Comparison of ENCODE assay signal across 8 mouse cellular contexts in genomic region chr13:6532683-6533082, GRCm38 (mm10). TPM values are rescaled to one million over a fixed set of nuclear protein-coding genes. Genes with fewer than 3 reads are reported as not detected.
DNase-seq lines count a peak whose midpoint lies in the region; ATAC-seq lines count a peak whose summit lies in the region.

No protein-coding gene starts in this region.

- peak; percentile 60 for ATAC-seq in granulocyte monocyte progenitor cell, adult 5-6 weeks (replicated peaks; ENCODE audit: poor library complexity, severe bottlenecking)
- ATAC-seq in neutrophil, adult 5-6 weeks (ENCODE audit: extremely low read depth, insufficient number of reproducible peaks, low FRiP score, poor library complexity, severe bottlenecking), result peak; percentile 73; the same call in 1 of the 2 replicates

- peak; percentile 49 for DNase-seq in adrenal gland, postnatal 14 days
- DNase-seq in adrenal gland, adult 8-10 months, result no peak
- DNase-seq in ovary, postnatal 36 days (ENCODE audit: low spot score), result peak; percentile 22
- DNase-seq in ovary, adult 18-20 months (ENCODE audit: low spot score), result no peak
- no peak for DNase-seq in gastrocnemius, postnatal 4 days (ENCODE audit: low spot score in 2 of 2)
- DNase-seq in left cerebral cortex, adult 11 months (ENCODE audit: low spot score), result no peak

RNA-seq across cellular contexts. Expression of gene Pitrm1, which starts 15.3 kb away (rescaled TPM):
- total RNA-seq in adrenal gland, postnatal 14 days (2021), result 146 and 149 TPM in 2 replicates
- total RNA-seq in adrenal gland, adult 8-10 months (2022), result 100 to 1,000 TPM; 114 to 230 (median 168) TPM
- total RNA-seq in granulocyte monocyte progenitor cell, adult 5-6 weeks (2014; fragmentation: Nextera tagmentation), result 49.8 and 68.7 TPM in 2 replicates
- total RNA-seq in granulocyte monocyte progenitor cell, adult 5-6 weeks (2017), result 66.1 and 86.7 TPM in 2 replicates
- 29.1 and 38.2 TPM in 2 replicates for total RNA-seq in neutrophil, adult 5-6 weeks (2017)
- total RNA-seq in gastrocnemius, postnatal 4 days (2021), result 10 to 100 TPM; 51.3 to 58.6 TPM

Comparison
In these comparisons a context has a peak if more than half of its experiments do, and no peak if none do; other contexts are left out.
1. DNase-seq: peak in adrenal gland, postnatal 14 days (single experiment) and ovary, postnatal 36 days (single experiment); none in adrenal gland, adult 8-10 months (single experiment), ovary, adult 18-20 months (single experiment), gastrocnemius, postnatal 4 days (0 of 2) and left cerebral cortex, adult 11 months (single experiment).